Mouse (Mus musculus) midbrain, embryonic 10.5 days (tissue): ENCODE measurements around the gene Abhd16b. TPM values are rescaled to one million over a fixed set of nuclear protein-coding genes. Genes with fewer than 3 reads are reported as not detected.
A peak's percentile ranks its signal among the peaks of the same experiment; 100 is the strongest.

Source experiments
- DNase-seq: peaks from one replicate; pipeline ENCODE4 v3.0.0-alpha.2; 2017; ENCODE audit warnings: low spot score
- H3K27ac ChIP-seq: fragments of 300-500 bp; sonication (generic); replicated peaks from 2 replicates; pipeline ENCODE4 v1.5.1; 2016; ENCODE audit warnings: mild to moderate bottlenecking
- H3K27me3 ChIP-seq: fragments of 300-500 bp; sonication (generic); 2 replicates; pipeline ENCODE4 v1.6.1; 2016; ENCODE audit warnings: low read depth, mild to moderate bottlenecking; ENCODE audit not compliant: poor library complexity, severe bottlenecking
- H3K36me3 ChIP-seq: fragments of 300-500 bp; sonication (generic); 2 replicates; pipeline ENCODE4 v1.6.1; 2016; ENCODE audit warnings: mild to moderate bottlenecking, moderate library complexity
- H3K4me1 ChIP-seq: fragments of 300-500 bp; sonication (generic); 2 replicates; pipeline ENCODE4 v1.6.1; 2016
- H3K4me3 ChIP-seq: fragments of 300-500 bp; sonication (generic); 2 replicates; pipeline ENCODE4 v1.5.1; 2016; ENCODE audit warnings: mild to moderate bottlenecking, moderate library complexity
- H3K9me3 ChIP-seq: fragments of 300-500 bp; sonication (generic); replicated peaks from 2 replicates; pipeline ENCODE4 v1.6.1; 2016; ENCODE audit warnings: mild to moderate bottlenecking
- WGBS: fragments of 180-500 bp; shearing (Covaris S2); methylation state at CpG from one replicate; pipeline ENCODE4 v1.1.7; 2016; 5-methylcytosine and 5-hydroxymethylcytosine counted together
- polyA plus RNA-seq: library from polyadenylated mRNA; unstranded; fragments of >200 nt; fragmentation: Nextera tagmentation; extraction: Ambion mirVana; gene quantifications from 2 replicates; pipeline ENCODE4 v1.2.1, GENCODE M21; 2016

Gene Abhd16b
- polyA plus RNA-seq, 1 experiment from 2014 or later = not detected

GRCm38 (mm10) chr2:181465423-181465822 lies 27.6 kb upstream of the Abhd16b start:
- Histone ChIP-seq H3K27ac (no peak overlapping the region), H3K9me3 (no peaks in the 10 kb centered on the region), H3K4me3 (no peak overlapping the region), H3K27me3 (peaks cover 20% of the 10 kb centered on the region; the same call in 1 of the 2 replicates), H3K4me1 (peaks cover 22% of the 10 kb centered on the region), H3K36me3 (no peaks in the 10 kb centered on the region)
- WGBS = 61% methylated on average over 3 of the region's 3 CpGs
- DNase-seq = no peak

GRCm38 (mm10) chr2:181470285-181470684 lies 22.7 kb upstream of the Abhd16b start:
- H3K36me3 ChIP-seq = no peaks in the 10 kb centered on the region
- H3K9me3 ChIP-seq = no peaks in the 10 kb centered on the region
- WGBS = 74% methylated on average over 2 of the region's 2 CpGs
- no peak overlapping the region for H3K27ac ChIP-seq
- no peak for DNase-seq
- H3K4me3 ChIP-seq = no peak overlapping the region
- no peaks in the 10 kb centered on the region for H3K4me1 ChIP-seq
- H3K27me3 ChIP-seq = no peaks in the 10 kb centered on the region

- Histone ChIP-seq H3K4me3 (no peak overlapping the region), H3K36me3 (no peaks in the 10 kb centered on the region), H3K9me3 (no peaks in the 10 kb centered on the region), H3K27ac (no peak overlapping the region; the same call in 1 of the 2 replicates), H3K4me1 (no peaks in the 10 kb centered on the region), H3K27me3 (no peaks in the 10 kb centered on the region)
- DNase-seq = no peak
- 71% methylated on average over 5 of the region's 5 CpGs for WGBS
Measured at GRCm38 (mm10) chr2:181471246-181471645, 21.8 kb upstream of the Abhd16b start.

GRCm38 (mm10) chr2:181472256-181472827 lies 20.7 kb upstream of the Abhd16b start:
- Histone ChIP-seq H3K4me3 (no peak overlapping the region), H3K36me3 (no peaks in the 10 kb centered on the region), H3K27me3 (no peaks in the 10 kb centered on the region), H3K4me1 (no peaks in the 10 kb centered on the region), H3K27ac (no peak overlapping the region), H3K9me3 (no peaks in the 10 kb centered on the region)
- no peak for DNase-seq
- WGBS = 86% methylated on average over 1 of the region's 1 CpGs

GRCm38 (mm10) chr2:181483120-181483519 lies 9.9 kb upstream of the Abhd16b start:
- H3K27me3 ChIP-seq = no peaks in the 10 kb centered on the region

GRCm38 (mm10) chr2:181483562-181484318 lies 9.3 kb upstream of the Abhd16b start:
- Histone ChIP-seq H3K9me3 (no peaks in the 10 kb centered on the region), H3K4me1 (peaks cover 12% of the 10 kb centered on the region; the same call in 1 of the 2 replicates), H3K27me3 (no peaks in the 10 kb centered on the region), H3K36me3 (no peaks in the 10 kb centered on the region), H3K27ac (0 out of 2 replicates have a peak overlapping the region, but pooled peaks have one; percentile 33), H3K4me3 (no peak overlapping the region)
- no peak for DNase-seq
- 41% methylated on average over 7 of the region's 7 CpGs for WGBS

More at GRCm38 (mm10) chr2:181483120-181483519, 9.9 kb upstream of the Abhd16b start:
- WGBS = 58% methylated on average over 2 of the region's 2 CpGs
- Histone ChIP-seq H3K9me3 (no peaks in the 10 kb centered on the region), H3K36me3 (no peaks in the 10 kb centered on the region), H3K4me3 (no peak overlapping the region), H3K4me1 (peaks cover 11% of the 10 kb centered on the region; the same call in 1 of the 2 replicates), H3K27ac (no peak overlapping the region)
- no peak for DNase-seq

- Histone ChIP-seq H3K9me3 (no peaks in the 10 kb centered on the region), H3K27ac (no peak overlapping the region), H3K36me3 (no peaks in the 10 kb centered on the region), H3K4me3 (no peak overlapping the region), H3K27me3 (no peaks in the 10 kb centered on the region), H3K4me1 (peaks cover 12% of the 10 kb centered on the region; the same call in 1 of the 2 replicates)
- WGBS = 80% methylated on average over 6 of the region's 6 CpGs
- no peak for DNase-seq
Measured at GRCm38 (mm10) chr2:181484456-181485233, 8.4 kb upstream of the Abhd16b start.

GRCm38 (mm10) chr2:181485741-181486140 lies 7.3 kb upstream of the Abhd16b start:
- DNase-seq = no peak
- Histone ChIP-seq H3K4me1 (peaks cover 12% of the 10 kb centered on the region; the same call in 1 of the 2 replicates), H3K4me3 (no peak overlapping the region), H3K27me3 (no peaks in the 10 kb centered on the region), H3K9me3 (no peaks in the 10 kb centered on the region), H3K36me3 (no peaks in the 10 kb centered on the region), H3K27ac (no peak overlapping the region)
- WGBS = 28% methylated on average over 1 of the region's 1 CpGs

- H3K27ac ChIP-seq = peak overlapping the region; percentile 40; the same call in 1 of the 2 replicates
- no peaks in the 10 kb centered on the region for H3K9me3 ChIP-seq
- 41% methylated on average over 5 of the region's 5 CpGs for WGBS
- no peak overlapping the region for H3K4me3 ChIP-seq
- DNase-seq = no peak
- no peaks in the 10 kb centered on the region for H3K27me3 ChIP-seq
- H3K4me1 ChIP-seq = peaks cover 17% of the 10 kb centered on the region
- H3K36me3 ChIP-seq = no peaks in the 10 kb centered on the region
Measured at GRCm38 (mm10) chr2:181487338-181488277, 5.4 kb upstream of the Abhd16b start.

- Histone ChIP-seq H3K27ac (no peak overlapping the region), H3K36me3 (no peaks in the 10 kb centered on the region), H3K4me1 (peaks cover 19% of the 10 kb centered on the region), H3K9me3 (no peaks in the 10 kb centered on the region), H3K4me3 (no peak overlapping the region), H3K27me3 (no peaks in the 10 kb centered on the region)
- WGBS = 30% methylated on average over 7 of the region's 7 CpGs
- DNase-seq = no peak
Measured at GRCm38 (mm10) chr2:181491432-181492205, 1.4 kb upstream of the Abhd16b start.

GRCm38 (mm10) chr2:181492206-181492605 lies 800 bp upstream of the Abhd16b start:
- no peaks in the 10 kb centered on the region for H3K27me3 ChIP-seq
- H3K36me3 ChIP-seq = no peaks in the 10 kb centered on the region
- no peak for DNase-seq
- peaks cover 19% of the 10 kb centered on the region for H3K4me1 ChIP-seq
- H3K27ac ChIP-seq = no peak overlapping the region
- H3K4me3 ChIP-seq = no peak overlapping the region
- H3K9me3 ChIP-seq = no peaks in the 10 kb centered on the region
- WGBS = 57% methylated on average over 3 of the region's 3 CpGs
